Mouse (Mus musculus): Measurements from ENCODE around the gene Ncbp3. TPM values are rescaled to one million over a fixed set of nuclear protein-coding genes. Genes with fewer than 3 reads are reported as not detected.

Gene Ncbp3
- polyA plus RNA-seq, 1 experiment from 2014 or later, result 11.1 TPM

GRCm38 (mm10) chr11:73014831-73015344 is 32.7 kb upstream of the Ncbp3 start:
- 76% methylated on average over 4 of the region's 4 CpGs for WGBS
- Histone ChIP-seq H3K9me3 (ENCODE audit: low read length) (no peaks in the 10 kb centered on the region), H3K27ac (ENCODE audit: low read length) (no peak overlapping the region), H3K27me3 (ENCODE audit: insufficient read depth, low read length) (peaks cover 11% of the 10 kb centered on the region), H3K4me3 (ENCODE audit: low read length) (no peak overlapping the region), H3K4me1 (ENCODE audit: insufficient read depth, low read length) (peaks cover 11% of the 10 kb centered on the region; the same call in 1 of the 2 replicates), H3K36me3 (ENCODE audit: insufficient read depth, low read length) (no peaks in the 10 kb centered on the region), H3K4me2 (replicated peaks; ENCODE audit: low read depth, low read length) (no peak overlapping the region), H3K9ac (replicated peaks; ENCODE audit: low read length) (no peak overlapping the region)
- no peak for ATAC-seq (ENCODE audit: low FRiP score, low TSS enrichment)

GRCm38 (mm10) chr11:73015391-73016102 is 32.0 kb upstream of the Ncbp3 start:
- H3K27me3 ChIP-seq (ENCODE audit: insufficient read depth, low read length), result peaks cover 14% of the 10 kb centered on the region
- H3K9ac ChIP-seq (replicated peaks; ENCODE audit: low read length), result no peak overlapping the region
- H3K4me3 ChIP-seq (ENCODE audit: low read length), result no peak overlapping the region
- H3K36me3 ChIP-seq (ENCODE audit: insufficient read depth, low read length), result no peaks in the 10 kb centered on the region
- H3K9me3 ChIP-seq (ENCODE audit: low read length), result no peaks in the 10 kb centered on the region
- peaks cover 11% of the 10 kb centered on the region; the same call in 1 of the 2 replicates for H3K4me1 ChIP-seq (ENCODE audit: insufficient read depth, low read length)
- H3K4me2 ChIP-seq (replicated peaks; ENCODE audit: low read depth, low read length), result no peak overlapping the region
- WGBS, result 75% methylated on average over 5 of the region's 5 CpGs
- no peak for ATAC-seq (ENCODE audit: low FRiP score, low TSS enrichment)
- H3K27ac ChIP-seq (ENCODE audit: low read length), result no peak overlapping the region

GRCm38 (mm10) chr11:73016103-73016420 is 31.5 kb upstream of the Ncbp3 start:
- Histone ChIP-seq H3K4me1 (ENCODE audit: insufficient read depth, low read length) (peaks cover 11% of the 10 kb centered on the region; the same call in 1 of the 2 replicates), H3K36me3 (ENCODE audit: insufficient read depth, low read length) (no peaks in the 10 kb centered on the region), H3K4me2 (replicated peaks; ENCODE audit: low read depth, low read length) (no peak overlapping the region), H3K27me3 (ENCODE audit: insufficient read depth, low read length) (peaks cover 18% of the 10 kb centered on the region), H3K27ac (ENCODE audit: low read length) (no peak overlapping the region), H3K9me3 (ENCODE audit: low read length) (no peaks in the 10 kb centered on the region), H3K4me3 (ENCODE audit: low read length) (no peak overlapping the region), H3K9ac (replicated peaks; ENCODE audit: low read length) (no peak overlapping the region)
- no peak for ATAC-seq (ENCODE audit: low FRiP score, low TSS enrichment)
- WGBS, result 75% methylated on average over 6 of the region's 6 CpGs

GRCm38 (mm10) chr11:73018471-73019146 is 29.0 kb upstream of the Ncbp3 start, which contains the start of gene Camkk1:
TSS of gene Camkk1 (plus strand) at chr11:73019008.
- no peaks in the 10 kb centered on the region for H3K36me3 ChIP-seq (ENCODE audit: insufficient read depth, low read length)
- H3K27ac ChIP-seq (ENCODE audit: low read length), result no peak within 1 kb of the TSS
- peak; percentile 97 for ATAC-seq (ENCODE audit: low FRiP score, low TSS enrichment)
- peak within 1 kb of the TSS; percentile 69 for H3K9ac ChIP-seq (replicated peaks; ENCODE audit: low read length)
- WGBS, result under 1% methylated on average over 44 of the region's 57 CpGs
- H3K4me3 ChIP-seq (ENCODE audit: low read length), result peak within 1 kb of the TSS; percentile 72
- H3K9me3 ChIP-seq (ENCODE audit: low read length), result no peaks in the 10 kb centered on the region
- peaks cover 21% of the 10 kb centered on the region for H3K27me3 ChIP-seq (ENCODE audit: insufficient read depth, low read length)
- H3K4me2 ChIP-seq (replicated peaks; ENCODE audit: low read depth, low read length), result peak within 1 kb of the TSS; percentile 98
- H3K4me1 ChIP-seq (ENCODE audit: insufficient read depth, low read length), result peaks cover 11% of the 10 kb centered on the region; the same call in 1 of the 2 replicates

GRCm38 (mm10) chr11:73019147-73019795 is 28.3 kb upstream of the Ncbp3 start:
- peak; percentile 43 for ATAC-seq (ENCODE audit: low FRiP score, low TSS enrichment)
- H3K4me1 ChIP-seq (ENCODE audit: insufficient read depth, low read length), result peaks cover 15% of the 10 kb centered on the region
- WGBS, result under 1% methylated on average over 46 of the region's 46 CpGs

GRCm38 (mm10) chr11:73020953-73021800 is 26.4 kb upstream of the Ncbp3 start:
- no peak for ATAC-seq (ENCODE audit: low FRiP score, low TSS enrichment)
- Histone ChIP-seq H3K27me3 (ENCODE audit: insufficient read depth, low read length) (peaks cover 21% of the 10 kb centered on the region), H3K9me3 (ENCODE audit: low read length) (no peaks in the 10 kb centered on the region), H3K27ac (ENCODE audit: low read length) (no peak overlapping the region), H3K36me3 (ENCODE audit: insufficient read depth, low read length) (no peaks in the 10 kb centered on the region), H3K4me3 (ENCODE audit: low read length) (no peak overlapping the region), H3K4me2 (replicated peaks; ENCODE audit: low read depth, low read length) (no peak overlapping the region), H3K4me1 (ENCODE audit: insufficient read depth, low read length) (peaks cover 23% of the 10 kb centered on the region), H3K9ac (replicated peaks; ENCODE audit: low read length) (no peak overlapping the region)
- 68% methylated on average over 7 of the region's 7 CpGs for WGBS

More at GRCm38 (mm10) chr11:73019147-73019795, 28.3 kb upstream of the Ncbp3 start:
- peak overlapping the region; percentile 72 for H3K4me3 ChIP-seq (ENCODE audit: low read length)
- no peaks in the 10 kb centered on the region for H3K9me3 ChIP-seq (ENCODE audit: low read length)
- H3K4me2 ChIP-seq (replicated peaks; ENCODE audit: low read depth, low read length), result peak overlapping the region; percentile 98
- H3K9ac ChIP-seq (replicated peaks; ENCODE audit: low read length), result peak overlapping the region; percentile 69
- no peaks in the 10 kb centered on the region for H3K36me3 ChIP-seq (ENCODE audit: insufficient read depth, low read length)
- no peak overlapping the region for H3K27ac ChIP-seq (ENCODE audit: low read length)
- H3K27me3 ChIP-seq (ENCODE audit: insufficient read depth, low read length), result peaks cover 21% of the 10 kb centered on the region

GRCm38 (mm10) chr11:73023099-73023498 is 24.5 kb upstream of the Ncbp3 start:
- 45% methylated on average over 9 of the region's 9 CpGs for WGBS
- peaks cover 15% of the 10 kb centered on the region for H3K27me3 ChIP-seq (ENCODE audit: insufficient read depth, low read length)
- no peak overlapping the region for H3K4me3 ChIP-seq (ENCODE audit: low read length)
- no peak overlapping the region for H3K9ac ChIP-seq (replicated peaks; ENCODE audit: low read length)
- no peaks in the 10 kb centered on the region for H3K9me3 ChIP-seq (ENCODE audit: low read length)
- no peaks in the 10 kb centered on the region for H3K36me3 ChIP-seq (ENCODE audit: insufficient read depth, low read length)
- no peak for ATAC-seq (ENCODE audit: low FRiP score, low TSS enrichment)
- no peak overlapping the region for H3K4me2 ChIP-seq (replicated peaks; ENCODE audit: low read depth, low read length)
- H3K27ac ChIP-seq (ENCODE audit: low read length), result no peak overlapping the region
- H3K4me1 ChIP-seq (ENCODE audit: insufficient read depth, low read length), result peaks cover 23% of the 10 kb centered on the region

GRCm38 (mm10) chr11:73023827-73024226 is 23.8 kb upstream of the Ncbp3 start:
- H3K27me3 ChIP-seq (ENCODE audit: insufficient read depth, low read length), result peaks cover 14% of the 10 kb centered on the region
- no peak overlapping the region for H3K9ac ChIP-seq (replicated peaks; ENCODE audit: low read length)
- no peak for ATAC-seq (ENCODE audit: low FRiP score, low TSS enrichment)
- peaks cover 20% of the 10 kb centered on the region for H3K4me1 ChIP-seq (ENCODE audit: insufficient read depth, low read length)
- H3K4me2 ChIP-seq (replicated peaks; ENCODE audit: low read depth, low read length), result no peak overlapping the region
- no peak overlapping the region for H3K4me3 ChIP-seq (ENCODE audit: low read length)
- H3K36me3 ChIP-seq (ENCODE audit: insufficient read depth, low read length), result no peaks in the 10 kb centered on the region
- 76% methylated on average over 4 of the region's 4 CpGs for WGBS
- H3K27ac ChIP-seq (ENCODE audit: low read length), result peak overlapping the region; percentile 52
- no peaks in the 10 kb centered on the region for H3K9me3 ChIP-seq (ENCODE audit: low read length)

GRCm38 (mm10) chr11:73024236-73024904 is 23.2 kb upstream of the Ncbp3 start:
- no peak overlapping the region for H3K4me3 ChIP-seq (ENCODE audit: low read length)
- H3K27me3 ChIP-seq (ENCODE audit: insufficient read depth, low read length), result peaks cover 14% of the 10 kb centered on the region
- peaks cover 16% of the 10 kb centered on the region for H3K4me1 ChIP-seq (ENCODE audit: insufficient read depth, low read length)
- H3K9me3 ChIP-seq (ENCODE audit: low read length), result no peaks in the 10 kb centered on the region
- H3K9ac ChIP-seq (replicated peaks; ENCODE audit: low read length), result no peak overlapping the region
- peak overlapping the region; percentile 52 for H3K27ac ChIP-seq (ENCODE audit: low read length)
- ATAC-seq (ENCODE audit: low FRiP score, low TSS enrichment), result peak; percentile 70
- 45% methylated on average over 7 of the region's 7 CpGs for WGBS
- H3K4me2 ChIP-seq (replicated peaks; ENCODE audit: low read depth, low read length), result no peak overlapping the region
- H3K36me3 ChIP-seq (ENCODE audit: insufficient read depth, low read length), result no peaks in the 10 kb centered on the region

Data from kidney, embryonic 16.5 days (tissue).